Mouse (Mus musculus): Measurements from ENCODE around the gene Dynlt1a.
"Not testable (repeated sequence)": the region's sequence is repeated elsewhere in the genome, so short reads cannot be mapped to it uniquely, and the experiment has no call there.

- not testable (repeated sequence) for TF ChIP-seq CTCF, POLR2A (IDR thresholded peaks at IDR 0.05; ENCODE audit: extremely low read depth, insufficient read depth, low read length)
Observed at GRCm38 (mm10) chr17:6279205-6279604, 38.1 kb downstream of the Dynlt1a start.
